Mouse (Mus musculus): Measurements from ENCODE around the gene Gm21409. TPM values are rescaled to one million over a fixed set of nuclear protein-coding genes. Genes with fewer than 3 reads are reported as not detected.

Gene Gm21409
- polyA plus RNA-seq (2012; rRNA removed): not detected in 2 replicates

GRCm38 (mm10) chrY:84746385-84746784 is at the start of gene Gm21409:
Gene Gm21409 (plus strand): TSS chrY:84746685.

Other genes with a start within 250 kb of the Gm21409 start
- gene Gm21394, start 181.8 kb upstream of the Gm21409 start, polyA plus RNA-seq (2012; rRNA removed): not detected in 2 replicates